Mouse (Mus musculus) forebrain, embryonic 12.5 days (tissue): ENCODE measurements around the gene Trim30b. TPM values are rescaled to one million over a fixed set of nuclear protein-coding genes. Genes with fewer than 3 reads are reported as not detected.
"Not testable (repeated sequence)": the region's sequence is repeated elsewhere in the genome, so short reads cannot be mapped to it uniquely, and the experiment has no call there.

Experiments
- ATAC-seq: fragments of 200-750 bp; cut with Nextera tagmentation; 2 replicates; pipeline ENCODE4 v1.8.0; 2017; ENCODE audit warnings: moderate TSS enrichment; ENCODE audit not compliant: low FRiP score
- H3K27ac ChIP-seq: fragments of 300-500 bp; sonication (generic); 2 replicates; pipeline ENCODE4 v1.5.1; 2016; ENCODE audit warnings: mild to moderate bottlenecking
- H3K27me3 ChIP-seq: fragments of 300-500 bp; sonication (generic); 2 replicates; pipeline ENCODE4 v1.6.1; 2016; ENCODE audit warnings: mild to moderate bottlenecking
- H3K36me3 ChIP-seq: fragments of 300-500 bp; sonication (generic); replicated peaks from 2 replicates; pipeline ENCODE4 v1.6.1; 2016; ENCODE audit warnings: mild to moderate bottlenecking
- H3K4me1 ChIP-seq: fragments of 300-500 bp; sonication (generic); 2 replicates; pipeline ENCODE4 v1.6.1; 2016
- H3K4me2 ChIP-seq: fragments of 300-500 bp; sonication (generic); 2 replicates; pipeline ENCODE4 v1.6.1; 2016; ENCODE audit warnings: mild to moderate bottlenecking, moderate library complexity
- H3K4me3 ChIP-seq: fragments of 300-500 bp; sonication (generic); replicated peaks from 2 replicates; pipeline ENCODE4 v1.5.1; 2016; ENCODE audit warnings: mild to moderate bottlenecking
- H3K9ac ChIP-seq: fragments of 300-500 bp; sonication (generic); 2 replicates; pipeline ENCODE4 v1.6.1; 2016; ENCODE audit warnings: mild to moderate bottlenecking
- H3K9me3 ChIP-seq: fragments of 300-500 bp; sonication (generic); 2 replicates; pipeline ENCODE4 v1.6.1; 2016
- WGBS: fragments of 180-500 bp; shearing (Covaris S2); methylation state at CpG from one replicate; pipeline ENCODE4 v1.1.7; 2016; 5-methylcytosine and 5-hydroxymethylcytosine counted together
- polyA plus RNA-seq: library from polyadenylated mRNA; unstranded; fragments of >200 nt; fragmentation: Nextera tagmentation; extraction: Ambion mirVana; gene quantifications from 2 replicates; pipeline ENCODE4 v1.2.1, GENCODE M21; 2016

The Trim30b gene
- polyA plus RNA-seq, 1 experiment from 2014 or later = not detected

GRCm38 (mm10) chr7:104322028-104322427 is 47.7 kb downstream of the Trim30b start:
- WGBS = 89% methylated on average over 9 of the region's 9 CpGs

GRCm38 (mm10) chr7:104315369-104316080 is 54.2 kb downstream of the Trim30b start, which contains the start of gene Trim12a:
Gene Trim12a, minus strand, starts transcription at chr7:104315466.
- not testable (repeated sequence) for H3K9me3 ChIP-seq, H3K27me3 ChIP-seq, H3K4me1 ChIP-seq, H3K27ac ChIP-seq, H3K36me3 ChIP-seq, ATAC-seq, H3K9ac ChIP-seq
- H3K4me3 ChIP-seq = peak within 1 kb of the TSS; percentile 14; the same call in 1 of the 2 replicates
- 36% methylated on average over 4 of the region's 4 CpGs for WGBS
- H3K4me2 ChIP-seq = peak within 1 kb of the TSS; percentile 38

More at GRCm38 (mm10) chr7:104322028-104322427, 47.7 kb downstream of the Trim30b start:
- no peak overlapping the region for H3K9ac ChIP-seq
- no peaks in the 10 kb centered on the region for H3K4me1 ChIP-seq
- no peaks in the 10 kb centered on the region for H3K36me3 ChIP-seq
- H3K4me3 ChIP-seq = no peak overlapping the region
- H3K9me3 ChIP-seq = no peaks in the 10 kb centered on the region
- H3K4me2 ChIP-seq = no peak overlapping the region
- H3K27me3 ChIP-seq = no peaks in the 10 kb centered on the region
- no peak for ATAC-seq
- no peak overlapping the region for H3K27ac ChIP-seq

- Histone ChIP-seq H3K9ac (no peak overlapping the region), H3K9me3 (no peaks in the 10 kb centered on the region), H3K27me3 (no peaks in the 10 kb centered on the region), H3K4me3 (peak overlapping the region; percentile 14; the same call in 1 of the 2 replicates), H3K36me3 (no peaks in the 10 kb centered on the region), H3K27ac (no peak overlapping the region), H3K4me1 (no peaks in the 10 kb centered on the region), H3K4me2 (peak overlapping the region; percentile 38)
- ATAC-seq = peak; percentile 39; the same call in 1 of the 2 replicates
- 15% methylated on average over 15 of the region's 15 CpGs for WGBS
Observed at GRCm38 (mm10) chr7:104314796-104315353, 54.8 kb downstream of the Trim30b start.

Other genes with a start within 250 kb of the Trim30b start
- gene Ubqln5, start 240.1 kb downstream of the Trim30b start, polyA plus RNA-seq = not detected in 2 replicates
- not detected in 2 replicates for gene Olfr643, start 232.5 kb downstream of the Trim30b start, polyA plus RNA-seq
- gene Ubqln3, start 226.6 kb downstream of the Trim30b start, polyA plus RNA-seq = not detected in 2 replicates
- gene Ubqlnl, start 219.3 kb downstream of the Trim30b start, polyA plus RNA-seq = not detected in 2 replicates
- gene Olfm5, start 205.1 kb downstream of the Trim30b start, polyA plus RNA-seq = not detected in 2 replicates
- gene Olfr648, start 186.5 kb downstream of the Trim30b start, polyA plus RNA-seq = 0.41 and 0.51 TPM in 2 replicates
- not detected in 2 replicates for gene Olfr649, start 173.9 kb downstream of the Trim30b start, polyA plus RNA-seq
- gene Trim6, start 151.1 kb downstream of the Trim30b start, polyA plus RNA-seq = 0.62 and 1.1 TPM in 2 replicates
- gene Trim34a, start 125.4 kb downstream of the Trim30b start, polyA plus RNA-seq = 0.53 and 1.1 TPM in 2 replicates
- 0.05 TPM in 1 of 2 replicates, not detected in the other for gene Trim5, start 81.8 kb downstream of the Trim30b start, polyA plus RNA-seq
- 1.4 and 1.9 TPM in 2 replicates for gene Trim12a, start 54.4 kb downstream of the Trim30b start, polyA plus RNA-seq
- gene Trim34b, start 40.4 kb downstream of the Trim30b start, polyA plus RNA-seq = not detected in 2 replicates
- gene Trim12c, start 16.5 kb downstream of the Trim30b start, polyA plus RNA-seq = 0.55 and 0.83 TPM in 2 replicates
- not detected in 2 replicates for gene Trim30c, start 31.0 kb upstream of the Trim30b start, polyA plus RNA-seq
- 0.40 and 0.52 TPM in 2 replicates for gene Trim30a, start 95.3 kb upstream of the Trim30b start, polyA plus RNA-seq
- gene Trim30d, start 138.0 kb upstream of the Trim30b start, polyA plus RNA-seq = 0.05 and 0.29 TPM in 2 replicates
- not detected in 2 replicates for gene Olfr651, start 180.2 kb upstream of the Trim30b start, polyA plus RNA-seq
- not detected in 2 replicates for gene Olfr652, start 191.0 kb upstream of the Trim30b start, polyA plus RNA-seq
- not detected in 2 replicates for gene Olfr653, start 207.4 kb upstream of the Trim30b start, polyA plus RNA-seq
- gene Olfr654, start 217.1 kb upstream of the Trim30b start, polyA plus RNA-seq = not detected in 2 replicates
- not detected in 2 replicates for gene Olfr655, start 231.9 kb upstream of the Trim30b start, polyA plus RNA-seq
- gene Olfr656, start 244.1 kb upstream of the Trim30b start, polyA plus RNA-seq = not detected in 2 replicates